Mouse (Mus musculus) erythroblast, embryonic 14.5 days (primary cell): ENCODE measurements around the gene Tmsb4x.

ENCODE experiments used
- GATA1 ChIP-seq: IDR thresholded peaks from 2 replicates; pipeline ENCODE4 v1.6.1; 2012; ENCODE audit warnings: low read length, inconsistent platforms, mixed read lengths
- TAL1 ChIP-seq: IDR thresholded peaks from 3 replicates; pipeline ENCODE4 v1.6.1; 2012; ENCODE audit warnings: low read length, inconsistent platforms, mixed read lengths

GRCm38 (mm10) chrX:167211871-167212555 is 2.9 kb upstream of the Tmsb4x start:
- TF ChIP-seq GATA1 (no peak), TAL1 (no peak)
